Comparison of ENCODE assay signal across 16 mouse cellular contexts in the genomic region with DNA sequence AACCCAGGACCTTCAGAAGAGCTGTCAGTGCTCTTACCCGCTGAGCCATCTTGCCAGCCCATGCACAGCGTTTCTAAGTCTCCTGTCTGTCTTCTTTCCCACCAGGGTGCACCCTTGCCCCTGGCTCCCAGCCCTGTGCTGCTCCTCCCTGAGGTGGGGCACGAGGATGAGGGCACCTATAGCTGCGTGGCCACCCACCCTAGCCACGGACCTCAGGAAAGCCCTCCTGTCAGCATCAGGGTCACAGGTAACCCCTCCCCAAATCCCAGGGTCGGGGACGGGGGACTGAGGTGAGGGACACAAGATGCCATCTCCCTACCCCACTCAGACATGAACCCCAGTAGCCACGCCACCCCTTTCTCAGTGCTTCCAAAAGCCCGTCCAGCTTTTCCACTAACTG. TPM values are rescaled to one million over a fixed set of nuclear protein-coding genes. Genes with fewer than 3 reads are reported as not detected.
A peak's percentile ranks its signal among the peaks of the same experiment; 100 is the strongest.
DNase-seq lines count a peak whose midpoint lies in the region; ATAC-seq and TF ChIP-seq lines count a peak whose summit lies in the region.
"Had no signal": no experiment of that assay in that cellular context is flagged by ENCODE, and none has a peak within 500 bp of the region (broad histone marks: within the 10 kb centered on the region; RNA-seq: fewer than 3 reads in every experiment).

No protein-coding gene starts in this region.

- 78% methylated on average over 9 of the region's 9 CpGs for WGBS in hindbrain, embryonic 10.5 days
- 82% methylated on average over 9 of the region's 9 CpGs for WGBS in hindbrain, embryonic 13.5 days
- WGBS in lung, postnatal 0 days, result 74% methylated on average over 9 of the region's 9 CpGs

- TF ChIP-seq EP300 in lung, postnatal 0 days (IDR thresholded peaks at IDR 0.05), result no peak

- H3K27ac ChIP-seq in hindbrain, embryonic 10.5 days, result no peak overlapping the region
- H3K27ac ChIP-seq in hindbrain, embryonic 13.5 days, result no peak overlapping the region
- H3K27ac ChIP-seq in lung, postnatal 0 days (ENCODE audit: low read length), result peak overlapping the region; percentile 88; the same call in 1 of the 2 replicates
- H3K27ac ChIP-seq: forebrain, embryonic 15.5 days; hindbrain, postnatal 0 days; neural tube, embryonic 15.5 days had no signal

- H3K9ac ChIP-seq in hindbrain, embryonic 13.5 days, result no peak overlapping the region
- H3K9ac ChIP-seq in lung, postnatal 0 days (replicated peaks; ENCODE audit: low read depth), result peak overlapping the region; percentile 56
- H3K9ac ChIP-seq: forebrain, embryonic 15.5 days had no signal

- no peaks in the 10 kb centered on the region for H3K27me3 ChIP-seq in hindbrain, embryonic 10.5 days (ENCODE audit: insufficient read depth, poor library complexity, severe bottlenecking)
- H3K27me3 ChIP-seq in hindbrain, embryonic 13.5 days, result no peaks in the 10 kb centered on the region
- H3K27me3 ChIP-seq in lung, postnatal 0 days (replicated peaks; ENCODE audit: insufficient read depth, low read length), result no peaks in the 10 kb centered on the region
- H3K27me3 ChIP-seq in G1E (ENCODE audit: insufficient read depth, low read length), result no peaks in the 10 kb centered on the region
- H3K27me3 ChIP-seq: forebrain, embryonic 15.5 days; neural tube, embryonic 15.5 days had no signal

- DNase-seq in cerebellum, adult 11 months, result peak; percentile 38
- DNase-seq in cerebellum, postnatal 14 days, result no peak
- DNase-seq in hindbrain, embryonic 10.5 days (ENCODE audit: low spot score), result no peak
- no peak for DNase-seq in lung, postnatal 0 days (ENCODE audit: low spot score)
- no peak for DNase-seq in lung, adult 18-20 months
- no peak for DNase-seq in G1E (ENCODE audit: low spot score)
- DNase-seq: adrenal gland, adult 2 months; embryo, embryonic 11 days; kidney, adult 18-20 months; kidney, postnatal 14 days; left cerebral cortex, postnatal 4 days had no signal

- TF ChIP-seq CTCF in lung, postnatal 0 days (IDR thresholded peaks at IDR 0.05), result no peak
- no peak for TF ChIP-seq CTCF in G1E (IDR thresholded peaks at IDR 0.05; ENCODE audit: low read depth, low read length)

- no peak overlapping the region for H3K4me2 ChIP-seq in hindbrain, embryonic 13.5 days
- peak overlapping the region; percentile 54 for H3K4me2 ChIP-seq in lung, postnatal 0 days (replicated peaks; ENCODE audit: low read depth, low read length)
- H3K4me2 ChIP-seq: forebrain, embryonic 15.5 days; neural tube, embryonic 15.5 days had no signal

- 0 out of 2 replicates have a peak overlapping the region, but pooled peaks have one; percentile 18 for H3K4me3 ChIP-seq in hindbrain, embryonic 10.5 days
- no peak overlapping the region for H3K4me3 ChIP-seq in hindbrain, embryonic 13.5 days
- peak overlapping the region; percentile 40 for H3K4me3 ChIP-seq in lung, postnatal 0 days (ENCODE audit: low read depth, low read length)
- peak overlapping the region; percentile 13; the same call in 1 of the 2 replicates for H3K4me3 ChIP-seq in G1E (ENCODE audit: low read depth, low read length)
- H3K4me3 ChIP-seq: forebrain, embryonic 15.5 days; neural tube, embryonic 15.5 days had no signal

- no peak for ATAC-seq in hindbrain, embryonic 13.5 days (ENCODE audit: low FRiP score)
- ATAC-seq in lung, postnatal 0 days, result no peak
- no peak for ATAC-seq in G1E (ENCODE audit: extremely low read depth, insufficient number of reproducible peaks, low FRiP score, poor library complexity, severe bottlenecking)
- ATAC-seq: CD4-positive, CD25-positive, alpha-beta regulatory T cell, adult 4 months; forebrain, embryonic 15.5 days; hindbrain, postnatal 0 days had no signal

- H3K36me3 ChIP-seq in hindbrain, embryonic 10.5 days, result peaks cover 49% of the 10 kb centered on the region
- H3K36me3 ChIP-seq in hindbrain, embryonic 13.5 days, result peaks cover 38% of the 10 kb centered on the region
- H3K36me3 ChIP-seq in lung, postnatal 0 days (ENCODE audit: insufficient read depth, low read length), result 0 out of 2 replicates have a peak, but pooled peaks cover 5% of the 10 kb centered on the region
- H3K36me3 ChIP-seq in G1E (replicated peaks), result peaks cover 64% of the 10 kb centered on the region

- H3K9me3 ChIP-seq in hindbrain, embryonic 10.5 days, result no peaks in the 10 kb centered on the region
- no peaks in the 10 kb centered on the region for H3K9me3 ChIP-seq in hindbrain, embryonic 13.5 days
- no peaks in the 10 kb centered on the region for H3K9me3 ChIP-seq in lung, postnatal 0 days (ENCODE audit: low read length)
- no peaks in the 10 kb centered on the region for H3K9me3 ChIP-seq in G1E (replicated peaks)
- H3K9me3 ChIP-seq: forebrain, embryonic 15.5 days; neural tube, embryonic 15.5 days had no signal

- peaks cover 68% of the 10 kb centered on the region for H3K4me1 ChIP-seq in hindbrain, embryonic 10.5 days (replicated peaks)
- H3K4me1 ChIP-seq in hindbrain, embryonic 13.5 days (replicated peaks), result peaks cover 33% of the 10 kb centered on the region
- H3K4me1 ChIP-seq in lung, postnatal 0 days (ENCODE audit: insufficient read depth, low read depth, low read length), result peaks cover 21% of the 10 kb centered on the region
- peaks cover 77% of the 10 kb centered on the region for H3K4me1 ChIP-seq in G1E (ENCODE audit: insufficient read depth, low read depth, low read length)

RNA-seq across cellular contexts. Expression of a gene that starts 2.2 kb away (rescaled TPM):
- 2.0 and 2.7 TPM in 2 replicates for polyA plus RNA-seq in hindbrain, embryonic 10.5 days (2016; fragmentation: Nextera tagmentation; extraction: Ambion mirVana)
- 1.9 and 2.1 TPM in 2 replicates for polyA plus RNA-seq in hindbrain, embryonic 13.5 days (2015; fragmentation: Nextera tagmentation; extraction: Ambion mirVana)
- 3,782 and 4,046 TPM in 2 replicates for polyA plus RNA-seq in lung, postnatal 0 days (2015; fragmentation: Nextera tagmentation; extraction: Ambion mirVana)
- 1.9 and 2.2 TPM in 2 replicates for total RNA-seq in G1E (2014; fragmentation: Nextera tagmentation)
- total RNA-seq in G1E (2017), result 2.1 TPM in 2 replicates
- polyA plus RNA-seq in G1E (2012), result 5.7 and 6.5 TPM in 2 replicates

RNA-seq across cellular contexts. Expression of a gene that starts 3.6 kb away (rescaled TPM):
- polyA plus RNA-seq in hindbrain, embryonic 10.5 days (2016; fragmentation: Nextera tagmentation; extraction: Ambion mirVana), result 202 and 223 TPM in 2 replicates
- polyA plus RNA-seq in hindbrain, embryonic 13.5 days (2015; fragmentation: Nextera tagmentation; extraction: Ambion mirVana), result 299 and 301 TPM in 2 replicates
- polyA plus RNA-seq in lung, postnatal 0 days (2015; fragmentation: Nextera tagmentation; extraction: Ambion mirVana), result 81.5 and 84.1 TPM in 2 replicates
- total RNA-seq in G1E (2014; fragmentation: Nextera tagmentation), result 92.0 and 103 TPM in 2 replicates
- 17.4 and 17.7 TPM in 2 replicates for total RNA-seq in G1E (2017)
- polyA plus RNA-seq in G1E (2012), result 63.3 and 70.8 TPM in 2 replicates

RNA-seq across cellular contexts. Expression of a gene that starts 4.2 kb away (rescaled TPM):
- polyA plus RNA-seq in hindbrain, embryonic 10.5 days (2016; fragmentation: Nextera tagmentation; extraction: Ambion mirVana), result 68.1 and 104 TPM in 2 replicates
- 97.8 and 99.1 TPM in 2 replicates for polyA plus RNA-seq in hindbrain, embryonic 13.5 days (2015; fragmentation: Nextera tagmentation; extraction: Ambion mirVana)
- polyA plus RNA-seq in lung, postnatal 0 days (2015; fragmentation: Nextera tagmentation; extraction: Ambion mirVana), result 35.7 and 40.0 TPM in 2 replicates
- total RNA-seq in G1E (2014; fragmentation: Nextera tagmentation), result 96.3 and 96.4 TPM in 2 replicates
- 24.7 and 25.8 TPM in 2 replicates for total RNA-seq in G1E (2017)
- polyA plus RNA-seq in G1E (2012), result 163 and 165 TPM in 2 replicates

RNA-seq across cellular contexts. Expression of a gene that starts 8.8 kb away (rescaled TPM):
- polyA plus RNA-seq in hindbrain, embryonic 10.5 days (2016; fragmentation: Nextera tagmentation; extraction: Ambion mirVana), result 17.7 and 17.8 TPM in 2 replicates
- 8.9 and 10.6 TPM in 2 replicates for polyA plus RNA-seq in hindbrain, embryonic 13.5 days (2015; fragmentation: Nextera tagmentation; extraction: Ambion mirVana)
- polyA plus RNA-seq in lung, postnatal 0 days (2015; fragmentation: Nextera tagmentation; extraction: Ambion mirVana), result 15.0 and 15.6 TPM in 2 replicates
- total RNA-seq in G1E (2014; fragmentation: Nextera tagmentation) (35.8 and 44.2 TPM in 2 replicates), G1E (2017) (25.1 and 39.6 TPM in 2 replicates)
- 137 and 138 TPM in 2 replicates for polyA plus RNA-seq in G1E (2012)

RNA-seq across cellular contexts. Expression of a gene that starts 10.3 kb away (rescaled TPM):
- polyA plus RNA-seq in hindbrain, embryonic 10.5 days (2016; fragmentation: Nextera tagmentation; extraction: Ambion mirVana), result 8.1 and 8.4 TPM in 2 replicates
- 3.2 and 4.9 TPM in 2 replicates for polyA plus RNA-seq in hindbrain, embryonic 13.5 days (2015; fragmentation: Nextera tagmentation; extraction: Ambion mirVana)
- 34.7 and 41.0 TPM in 2 replicates for polyA plus RNA-seq in lung, postnatal 0 days (2015; fragmentation: Nextera tagmentation; extraction: Ambion mirVana)
- total RNA-seq in G1E (2014; fragmentation: Nextera tagmentation) (86.3 and 99.5 TPM in 2 replicates), G1E (2017) (33.7 and 43.2 TPM in 2 replicates)
- polyA plus RNA-seq in G1E (2012), result 399 and 473 TPM in 2 replicates

Comparison
In these comparisons a context has a peak if more than half of its experiments do, and no peak if none do; other contexts are left out.
1. RNA of a gene that starts 2.2 kb away (polyA plus RNA-seq): 3,782 to 4,046 TPM in lung, postnatal 0 days; 5.7 to 6.5 TPM in G1E, 2.0 to 2.7 TPM in hindbrain, embryonic 10.5 days and 1.9 to 2.1 TPM in hindbrain, embryonic 13.5 days; every median in the first group is over 100 times any median in the second.